Comparison of ENCODE assay signal across 10 mouse cellular contexts in genomic region chr16:34352747-34353146, GRCm38 (mm10).
A peak's percentile ranks its signal among the peaks of the same experiment; 100 is the strongest.
DNase-seq lines count a peak whose midpoint lies in the region; ATAC-seq lines count a peak whose summit lies in the region.
"Had no signal": no experiment of that assay in that cellular context is flagged by ENCODE, and none has a peak within 500 bp of the region (broad histone marks: within the 10 kb centered on the region; RNA-seq: fewer than 3 reads in every experiment).

No protein-coding gene starts in this region.

- peak; percentile 70 for ATAC-seq in heart, embryonic 13.5 days (ENCODE audit: extremely low read depth, insufficient number of reproducible peaks, low FRiP score, low TSS enrichment)

- WGBS in heart, embryonic 13.5 days: 20% methylated on average over 6 of the region's 6 CpGs

- no peaks in the 10 kb centered on the region for H3K9me3 ChIP-seq in heart, embryonic 13.5 days
- H3K9me3 ChIP-seq: hindbrain, embryonic 13.5 days; limb, embryonic 15.5 days had no signal

- peak; percentile 50 for DNase-seq in gastrocnemius, adult 18-20 months (ENCODE audit: low spot score)
- DNase-seq in gastrocnemius, postnatal 4 days (ENCODE audit: low spot score in 2 of 2): no peak
- DNase-seq in kidney, postnatal 25 days: peak; percentile 51 to 88
- DNase-seq in lung, postnatal 14 days: peak; percentile 70
- DNase-seq in layer of hippocampus, adult 18-20 months (ENCODE audit: low spot score in 2 of 2): no peak
- no peak for DNase-seq in left cerebral cortex, postnatal 14 days (ENCODE audit: low spot score in 2 of 2)
- no peak for DNase-seq in urinary bladder, postnatal 10 days (ENCODE audit: low spot score)

- no peak overlapping the region for H3K4me3 ChIP-seq in heart, embryonic 13.5 days
- H3K4me3 ChIP-seq: hindbrain, embryonic 13.5 days; limb, embryonic 15.5 days had no signal

- intact Hi-C loops in left cerebral cortex, postnatal 14 days (cut with DNase I): no loop called here

- peak overlapping the region; percentile 86 for H3K27ac ChIP-seq in heart, embryonic 13.5 days (replicated peaks)
- H3K27ac ChIP-seq: hindbrain, embryonic 13.5 days; limb, embryonic 15.5 days had no signal

- H3K4me1 ChIP-seq in heart, embryonic 13.5 days: peaks cover 37% of the 10 kb centered on the region

- no peaks in the 10 kb centered on the region for H3K27me3 ChIP-seq in heart, embryonic 13.5 days (replicated peaks)
- H3K27me3 ChIP-seq: hindbrain, embryonic 13.5 days; limb, embryonic 15.5 days had no signal

- H3K9ac ChIP-seq in heart, embryonic 13.5 days: no peak overlapping the region
- H3K9ac ChIP-seq: hindbrain, embryonic 13.5 days; limb, embryonic 15.5 days had no signal

- no peaks in the 10 kb centered on the region for H3K36me3 ChIP-seq in heart, embryonic 13.5 days
- H3K36me3 ChIP-seq: limb, embryonic 15.5 days had no signal

- H3K4me2 ChIP-seq in heart, embryonic 13.5 days: no peak overlapping the region
- H3K4me2 ChIP-seq: hindbrain, embryonic 13.5 days; limb, embryonic 15.5 days had no signal

Comparison
In these comparisons a context has a peak if more than half of its experiments do, and no peak if none do; other contexts are left out.
1. DNase-seq: peak in gastrocnemius, adult 18-20 months (single experiment), kidney, postnatal 25 days (2 of 2) and lung, postnatal 14 days (single experiment); none in gastrocnemius, postnatal 4 days (0 of 2), layer of hippocampus, adult 18-20 months (0 of 2), left cerebral cortex, postnatal 14 days (0 of 2) and urinary bladder, postnatal 10 days (single experiment).